8 mouse cellular contexts compared by ENCODE assay signal in genomic region chr2:167062965-167063880, GRCm38 (mm10). TPM values are rescaled to one million over a fixed set of nuclear protein-coding genes. Genes with fewer than 3 reads are reported as not detected.
DNase-seq lines count a peak whose midpoint lies in the region; ATAC-seq and TF ChIP-seq lines count a peak whose summit lies in the region.

TSS of gene Znfx1 (minus strand) at chr2:167063015.

- no peak for TF ChIP-seq RAD21 in MEL (IDR thresholded peaks at IDR 0.05; ENCODE audit: low read depth, low read length)

- H3K36me3 ChIP-seq in MEL (ENCODE audit: control insufficient read depth in 1 of 2, insufficient read depth in 2 of 2, low read length in 2 of 2), result peaks cover 15 to 16% of the 10 kb centered on the region in 2 experiments
- peaks cover 41% of the 10 kb centered on the region for H3K36me3 ChIP-seq in hindbrain, embryonic 10.5 days
- H3K36me3 ChIP-seq in lung, postnatal 0 days (ENCODE audit: insufficient read depth, low read length), result peaks cover 14% of the 10 kb centered on the region

- H3K27ac ChIP-seq in MEL (ENCODE audit: control insufficient read depth, low read depth, low read length), result peak within 1 kb of the TSS; percentile 93
- H3K27ac ChIP-seq in hindbrain, embryonic 10.5 days, result peak within 1 kb of the TSS; percentile 99
- H3K27ac ChIP-seq in lung, postnatal 0 days (ENCODE audit: low read length), result peak within 1 kb of the TSS; percentile 94

- H3K4me3 ChIP-seq in MEL (ENCODE audit: control insufficient read depth in 1 of 2, insufficient read depth in 1 of 2, low read depth in 2 of 2, low read length in 2 of 2), result peak within 1 kb of the TSS; percentile 79 to 91
- peak within 1 kb of the TSS; percentile 84 for H3K4me3 ChIP-seq in hindbrain, embryonic 10.5 days
- peak within 1 kb of the TSS; percentile 83 for H3K4me3 ChIP-seq in lung, postnatal 0 days (ENCODE audit: low read depth, low read length)

- under 1% methylated on average over 57 of the region's 57 CpGs for WGBS in hindbrain, embryonic 10.5 days
- 4% methylated on average over 40 of the region's 57 CpGs for WGBS in lung, postnatal 0 days

- peak; percentile 77 for ATAC-seq in frontal cortex, adult (ENCODE audit: low TSS enrichment)
- ATAC-seq in lung, postnatal 0 days, result peak; percentile 94

- TF ChIP-seq CTCF in MEL (IDR thresholded peaks at IDR 0.05 in 2 of 3, conservative IDR thresholded peaks at IDR 0.05 in 1 of 3; ENCODE audit: control insufficient read depth in 1 of 3, insufficient read depth in 1 of 3, low read depth in 2 of 3, low read length in 3 of 3, poor library complexity in 1 of 3, severe bottlenecking in 1 of 3), result no peak
- peak; percentile 49 for TF ChIP-seq CTCF in lung, postnatal 0 days (IDR thresholded peaks at IDR 0.05)

- no peak for TF ChIP-seq EP300 in MEL (IDR thresholded peaks at IDR 0.05; ENCODE audit: low read depth in 1 of 2, low read length in 2 of 2)
- peak; percentile 68; the same call in 1 of the 2 replicates for TF ChIP-seq EP300 in lung, postnatal 0 days (IDR thresholded peaks at IDR 0.05)

- peak; percentile 94 for DNase-seq in MEL (ENCODE audit: low read depth, low spot score)
- DNase-seq in cerebellum, adult 8-10 months, result peak; percentile 98
- peak; percentile 97 for DNase-seq in hindbrain, embryonic 10.5 days (ENCODE audit: low spot score)
- DNase-seq in layer of hippocampus, adult 9-11 months, result peak; percentile 96
- peak; percentile 98 for DNase-seq in lung, postnatal 0 days (ENCODE audit: low spot score)
- peak; percentile 99 for DNase-seq in ovary, postnatal 14 days (ENCODE audit: low spot score)
- DNase-seq in thymus, postnatal 14 days, result peak; percentile 97

- H3K79me2 ChIP-seq in MEL (ENCODE audit: control insufficient read depth, insufficient read depth, low read length, poor library complexity), result peaks cover 48% of the 10 kb centered on the region

- no peaks in the 10 kb centered on the region for H3K27me3 ChIP-seq in MEL (ENCODE audit: control insufficient read depth in 1 of 2, insufficient read depth in 2 of 2, low read length in 2 of 2)
- no peaks in the 10 kb centered on the region for H3K27me3 ChIP-seq in hindbrain, embryonic 10.5 days (ENCODE audit: insufficient read depth, poor library complexity, severe bottlenecking)
- H3K27me3 ChIP-seq in lung, postnatal 0 days (replicated peaks; ENCODE audit: insufficient read depth, low read length), result no peaks in the 10 kb centered on the region

- peak within 1 kb of the TSS; percentile 84 for H3K4me2 ChIP-seq in lung, postnatal 0 days (replicated peaks; ENCODE audit: low read depth, low read length)

- H3K4me1 ChIP-seq in MEL (ENCODE audit: control insufficient read depth in 1 of 2, insufficient read depth in 2 of 2, low read length in 2 of 2), result peaks cover 0 to 6% of the 10 kb centered on the region in 2 experiments; a peak in 2 of 4 replicates
- H3K4me1 ChIP-seq in hindbrain, embryonic 10.5 days (replicated peaks), result peaks cover 40% of the 10 kb centered on the region
- H3K4me1 ChIP-seq in lung, postnatal 0 days (ENCODE audit: insufficient read depth, low read depth, low read length), result peaks cover 18% of the 10 kb centered on the region

- H3K9ac ChIP-seq in MEL (ENCODE audit: control insufficient read depth, low read depth, low read length, poor library complexity, severe bottlenecking), result peak within 1 kb of the TSS; percentile 97
- H3K9ac ChIP-seq in lung, postnatal 0 days (replicated peaks; ENCODE audit: low read depth), result peak within 1 kb of the TSS; percentile 86

- TF ChIP-seq POLR2A in MEL (IDR thresholded peaks at IDR 0.05; ENCODE audit: control insufficient read depth in 1 of 2, insufficient read depth in 1 of 2, low read depth in 1 of 2, low read length in 2 of 2, poor library complexity in 1 of 2), result peak; percentile 97 to 99

- H3K9me3 ChIP-seq in MEL (replicated peaks; ENCODE audit: insufficient read depth, low read length), result no peaks in the 10 kb centered on the region
- H3K9me3 ChIP-seq in hindbrain, embryonic 10.5 days, result no peaks in the 10 kb centered on the region
- H3K9me3 ChIP-seq in lung, postnatal 0 days (ENCODE audit: low read length), result no peaks in the 10 kb centered on the region

TF ChIP-seq in MEL, 35 proteins besides CTCF, POLR2A, EP300 and RAD21:
- TF ChIP-seq POLR2AphosphoS5 (IDR thresholded peaks at IDR 0.05; ENCODE audit: borderline replicate concordance, low read depth, low read length), result peak; percentile 99
- TF ChIP-seq TBP (IDR thresholded peaks at IDR 0.05; ENCODE audit: low read depth, low read length), result peak; percentile 99
- no peak for TF ChIP-seq USF2 (IDR thresholded peaks at IDR 0.05; ENCODE audit: borderline replicate concordance in 1 of 2, insufficient read depth in 1 of 2, low read depth in 1 of 2, low read length in 2 of 2)
- TF ChIP-seq HCFC1 (IDR thresholded peaks at IDR 0.05; ENCODE audit: low read depth, low read length), result no peak

RNA-seq across cellular contexts. Expression of gene Znfx1, which starts in this region (rescaled TPM):
- 12.1 and 15.6 TPM in 2 replicates for total RNA-seq in MEL (2012; rRNA removed)
- polyA plus RNA-seq in MEL (2012; ENCODE audit: insufficient read depth in 1 of 2, insufficient read length in 2 of 2, low read depth in 1 of 2, low replicate concordance in 2 of 2, missing spikeins in 1 of 2), result 10 to 100 TPM in 1 of 2 experiments, not detected in 1; 17.1 TPM
- polyA plus RNA-seq in hindbrain, embryonic 10.5 days (2016; fragmentation: Nextera tagmentation; extraction: Ambion mirVana), result 6.5 and 7.5 TPM in 2 replicates
- polyA plus RNA-seq in lung, postnatal 0 days (2015; fragmentation: Nextera tagmentation; extraction: Ambion mirVana), result 9.8 and 9.9 TPM in 2 replicates

Comparison
In these comparisons a context has a peak if more than half of its experiments do, and no peak if none do; other contexts are left out.
1. Peak in every context shown above with its lines: DNase-seq, ATAC-seq, H3K4me3 ChIP-seq and H3K27ac ChIP-seq.